Comparison of ENCODE assay signal across 7 mouse cellular contexts in genomic region chr9:121663467-121663866, GRCm38 (mm10). TPM values are rescaled to one million over a fixed set of nuclear protein-coding genes. Genes with fewer than 3 reads are reported as not detected.
"Had no signal": no experiment of that assay in that cellular context is flagged by ENCODE, and none has a peak within 500 bp of the region (broad histone marks: within the 10 kb centered on the region; RNA-seq: fewer than 3 reads in every experiment).

No protein-coding gene starts in this region.

- DNase-seq: kidney, adult 2 months; kidney, postnatal 25 days; layer of hippocampus, adult 9-11 months; liver, postnatal 0 days; lung, embryonic 14.5 days; thymus, postnatal 25 days had no signal

RNA-seq across cellular contexts. Expression of gene Lyzl4, which starts 21.6 kb away (rescaled TPM):
- total RNA-seq: megakaryocyte, adult 5-6 weeks had no signal
